Mouse (Mus musculus): ENCODE measurements around the gene Slc30a10.
A peak's percentile ranks its signal among the peaks of the same experiment; 100 is the strongest.

The Slc30a10 gene

DNA sequence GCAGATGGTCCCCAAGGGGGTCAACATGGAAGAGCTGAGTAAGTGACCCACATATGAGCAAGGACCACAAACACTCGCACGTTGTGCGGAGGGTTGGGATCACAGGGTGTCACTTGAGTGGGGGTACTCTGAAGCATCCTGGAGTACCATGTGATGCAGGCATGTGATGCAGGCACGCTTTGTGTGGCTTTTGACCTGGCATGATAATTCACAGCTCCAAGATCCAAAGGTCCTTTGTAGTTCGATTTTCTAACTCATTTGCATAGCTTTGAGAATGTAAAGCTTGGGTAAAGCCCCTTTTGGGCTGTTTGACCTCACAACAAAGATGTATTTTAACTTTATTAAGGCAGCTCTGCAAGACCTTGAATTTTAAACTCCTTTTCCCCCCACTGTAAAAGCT is 8.2 kb downstream of the Slc30a10 start:
- no peak for DNase-seq (ENCODE audit: low read depth, low spot score)

DNA sequence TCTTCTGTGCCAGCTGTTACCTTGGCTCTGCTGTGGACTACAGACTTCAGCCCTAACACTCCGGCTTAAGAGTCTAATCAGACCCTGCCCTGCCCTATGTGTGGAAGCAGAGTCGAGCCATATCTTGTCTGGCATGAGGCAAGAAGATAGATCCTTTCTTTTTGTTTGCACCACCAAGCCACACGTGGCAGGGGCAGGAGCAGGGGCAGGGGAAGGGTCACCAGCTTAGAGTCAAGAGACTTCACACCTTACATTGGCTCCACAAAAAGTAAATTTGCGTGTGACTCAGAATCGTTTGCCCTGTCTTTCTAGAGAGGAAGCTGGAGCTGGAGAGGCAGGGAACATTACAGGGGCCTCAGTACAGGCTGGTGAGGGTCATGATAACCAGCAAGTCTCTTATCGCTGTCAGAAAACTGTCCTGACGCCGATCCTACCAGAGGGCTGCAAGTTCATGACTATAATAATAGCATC is 14.9 kb downstream of the Slc30a10 start:
- no peak for DNase-seq (ENCODE audit: low read depth, low spot score)

DNA sequence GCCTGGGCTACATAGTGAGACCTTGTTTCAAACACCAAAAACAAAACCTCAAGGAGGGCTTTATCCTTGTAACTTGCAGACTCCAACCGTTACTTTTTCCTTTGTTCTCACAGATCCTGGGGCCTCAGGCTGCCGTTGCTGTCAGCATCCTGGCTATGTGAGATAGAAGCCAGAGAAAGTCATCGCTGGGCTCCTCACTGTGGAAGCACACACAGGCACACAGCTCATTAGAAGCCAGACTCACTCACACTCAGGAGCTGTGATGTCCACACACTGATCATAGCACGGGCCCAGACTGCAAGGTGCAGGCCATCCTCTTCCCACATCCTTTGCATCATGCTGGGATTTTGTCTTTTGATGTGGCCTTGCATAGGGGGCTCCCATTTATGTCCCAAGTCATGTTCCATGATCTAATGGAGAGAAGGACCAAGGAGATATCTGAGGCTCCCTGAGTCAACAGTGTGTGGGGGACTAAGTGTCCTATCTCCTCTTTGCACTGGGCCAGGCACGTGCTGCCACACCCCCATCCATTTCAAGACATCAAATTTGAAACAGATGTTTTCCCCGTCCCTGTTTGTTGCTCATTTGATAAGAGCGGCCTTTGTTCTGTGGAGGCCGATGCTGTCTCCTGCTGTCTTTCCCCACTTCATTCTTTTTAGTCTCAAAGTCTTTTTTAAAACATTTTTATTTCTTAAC is 17.5 kb downstream of the Slc30a10 start:
- no peak for DNase-seq (ENCODE audit: low read depth, low spot score)

DNA sequence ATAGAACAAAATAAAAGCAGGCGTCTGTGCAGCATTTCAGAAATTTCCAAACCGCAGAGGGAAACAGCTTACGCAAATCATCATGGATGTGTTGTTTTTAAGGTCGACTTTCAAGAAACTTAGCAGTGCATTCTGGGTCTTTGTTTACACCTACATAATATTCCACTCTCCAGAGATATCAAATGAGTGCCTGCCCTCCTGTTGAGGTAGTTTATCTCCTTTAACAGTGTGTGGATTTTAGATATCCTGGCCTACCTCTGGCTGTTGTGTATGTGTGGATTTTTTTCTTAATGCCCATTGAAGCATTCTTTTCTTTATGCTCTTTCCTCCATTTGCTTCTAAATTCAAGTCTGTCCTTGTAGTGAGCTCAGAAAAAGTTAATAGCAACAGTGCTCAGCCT is 18.1 kb downstream of the Slc30a10 start:
- no peak for DNase-seq (ENCODE audit: low read depth, low spot score)

DNA sequence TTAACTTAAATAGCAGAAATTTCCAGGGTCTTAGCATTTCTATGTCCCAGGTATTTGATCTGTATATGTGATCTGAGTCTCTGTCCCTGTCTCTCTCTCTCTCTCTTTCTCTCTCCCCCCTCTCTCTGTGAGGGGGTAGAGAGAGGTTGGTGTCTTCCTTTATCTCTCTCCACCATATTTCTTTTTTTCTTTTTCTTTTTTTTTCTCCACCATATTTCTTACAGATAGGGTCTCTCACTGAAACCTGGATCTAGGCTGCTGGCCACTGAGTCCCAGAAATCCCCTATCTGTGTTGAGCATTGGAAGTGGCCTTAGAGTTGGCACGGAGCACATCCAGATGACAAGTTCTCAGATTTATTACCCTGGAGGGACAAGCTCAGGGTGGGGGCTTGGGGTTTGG is 18.8 kb downstream of the Slc30a10 start:
- no peak for DNase-seq (ENCODE audit: low read depth, low spot score)

DNA sequence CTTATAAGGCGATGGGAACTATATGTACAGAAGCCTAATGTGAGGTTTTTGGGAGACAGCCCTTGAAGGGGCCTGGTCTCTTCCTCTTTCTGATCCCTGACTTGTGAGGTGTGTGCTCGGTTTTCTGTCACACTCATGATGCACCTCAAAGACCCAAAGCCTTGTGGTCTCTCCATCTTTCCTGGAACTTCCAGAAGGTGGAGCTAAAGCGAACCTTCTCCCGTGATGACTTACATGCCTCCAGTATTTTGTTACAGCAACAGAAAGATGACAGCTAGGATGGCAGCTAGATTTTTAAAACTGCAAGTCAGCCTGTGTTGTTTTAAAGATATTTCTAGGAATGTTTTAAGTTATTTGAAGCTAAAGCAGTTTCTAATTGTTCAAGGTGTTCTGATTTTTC is 25.2 kb downstream of the Slc30a10 start:
- no peak for DNase-seq (ENCODE audit: low read depth, low spot score)

DNA sequence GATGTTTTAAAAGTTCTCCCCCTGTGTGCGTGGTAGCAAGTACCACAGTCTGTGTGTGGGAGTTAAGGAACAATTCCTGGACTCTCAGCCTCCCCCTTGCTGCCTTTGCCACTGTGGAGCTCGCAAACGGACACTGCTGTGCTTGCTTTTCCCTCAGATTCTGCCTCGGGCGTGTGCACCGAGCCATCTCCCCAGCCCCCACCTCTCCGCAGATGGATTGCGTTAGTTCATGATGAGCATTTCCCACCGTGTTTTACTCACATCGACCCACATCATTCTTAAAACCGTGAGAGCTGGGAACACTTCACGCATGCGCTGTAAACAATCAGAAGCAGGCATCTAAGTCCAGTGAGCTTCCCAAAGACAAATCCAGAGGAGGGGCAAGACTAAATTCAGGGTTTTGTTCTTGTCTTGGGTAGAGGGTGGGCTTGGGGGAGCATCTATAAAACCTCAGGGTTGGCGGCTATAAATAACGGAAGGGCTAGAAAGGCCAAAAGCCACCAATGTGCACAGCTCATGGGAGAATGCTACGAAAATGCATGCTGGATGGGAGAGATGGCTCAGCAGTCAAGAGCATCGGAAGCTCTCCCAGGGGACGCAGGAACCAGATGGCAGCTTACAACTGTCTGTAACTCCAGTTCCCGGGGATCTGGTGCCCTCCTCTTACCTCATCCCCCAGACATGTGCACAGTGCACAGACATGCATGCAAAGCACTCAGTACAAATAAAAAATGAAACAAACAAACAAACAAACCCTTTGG is 27.5 kb downstream of the Slc30a10 start:
- DNase-seq (ENCODE audit: low read depth, low spot score), result peak; percentile 46

DNA sequence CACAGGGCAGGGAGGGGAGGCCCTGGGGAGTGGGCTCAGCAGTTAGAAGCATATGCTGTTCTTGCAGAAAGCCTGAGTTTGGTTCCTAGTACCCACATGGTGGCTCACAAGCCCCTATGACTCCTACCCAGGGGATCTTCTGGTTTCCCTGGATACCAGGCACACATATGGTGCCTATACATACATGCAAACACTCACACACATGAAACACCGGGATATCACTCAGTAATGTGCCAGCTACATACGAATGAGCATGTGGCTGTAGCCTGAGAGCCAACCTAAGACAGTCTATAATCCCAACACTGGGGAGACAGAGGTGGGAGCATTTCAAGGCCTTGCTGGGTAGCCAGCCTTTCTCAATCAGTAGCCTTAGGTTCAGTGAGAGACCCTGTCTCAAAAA is 28.1 kb downstream of the Slc30a10 start:
- no peak for DNase-seq (ENCODE audit: low read depth, low spot score)

DNA sequence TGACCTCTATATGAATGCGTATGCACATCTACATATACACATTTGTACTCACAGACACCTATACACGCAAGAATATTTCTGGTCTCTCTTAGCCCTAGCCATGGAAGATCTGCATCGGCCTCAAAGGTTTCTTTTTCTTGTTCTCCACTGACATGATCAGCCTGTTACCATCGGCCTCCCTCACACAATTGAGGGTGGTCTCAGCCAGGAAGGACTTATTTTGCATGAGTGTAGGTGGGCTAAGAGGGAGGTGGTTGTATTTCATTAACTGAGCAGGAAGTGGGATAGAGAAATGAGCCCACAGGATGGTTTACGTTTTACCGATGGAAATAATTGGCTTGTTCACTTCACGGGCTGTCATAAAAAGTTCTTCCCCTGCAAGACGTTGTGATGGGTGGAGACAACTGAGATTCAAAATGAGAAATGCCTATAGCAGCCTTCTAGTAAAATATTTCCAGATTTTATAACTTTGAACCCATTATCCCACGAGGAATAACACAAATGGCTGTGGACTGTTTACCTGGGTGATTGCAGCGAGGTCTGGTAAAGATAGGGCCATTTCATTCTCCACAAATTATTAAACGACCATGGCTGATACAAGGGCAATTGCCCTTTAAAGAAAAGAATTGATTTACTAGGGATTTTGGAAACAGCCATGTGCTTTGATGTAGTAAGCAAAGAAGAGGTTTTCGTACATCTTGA is 28.9 kb downstream of the Slc30a10 start:
- no peak for DNase-seq (ENCODE audit: low read depth, low spot score)

DNA sequence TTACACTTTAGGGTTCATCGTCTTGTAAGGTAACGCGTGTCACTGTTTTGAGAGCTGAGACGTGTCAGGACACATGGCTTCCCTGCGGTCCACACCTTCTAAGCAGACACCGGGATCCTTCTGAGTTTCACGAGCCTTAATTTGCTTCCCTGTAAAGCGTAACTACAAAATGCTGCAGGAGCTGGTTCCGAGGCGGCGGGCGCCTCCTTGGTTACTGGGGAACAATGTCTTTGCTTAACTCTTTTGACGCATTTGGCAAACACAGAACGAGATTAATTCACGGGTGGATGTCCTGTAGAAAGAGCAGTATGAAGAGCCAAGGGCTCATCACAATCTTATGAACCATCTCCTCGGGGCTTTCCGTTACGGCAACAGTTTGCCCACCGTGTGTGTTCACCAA is 29.6 kb downstream of the Slc30a10 start:
- no peak for DNase-seq (ENCODE audit: low read depth, low spot score)

DNA sequence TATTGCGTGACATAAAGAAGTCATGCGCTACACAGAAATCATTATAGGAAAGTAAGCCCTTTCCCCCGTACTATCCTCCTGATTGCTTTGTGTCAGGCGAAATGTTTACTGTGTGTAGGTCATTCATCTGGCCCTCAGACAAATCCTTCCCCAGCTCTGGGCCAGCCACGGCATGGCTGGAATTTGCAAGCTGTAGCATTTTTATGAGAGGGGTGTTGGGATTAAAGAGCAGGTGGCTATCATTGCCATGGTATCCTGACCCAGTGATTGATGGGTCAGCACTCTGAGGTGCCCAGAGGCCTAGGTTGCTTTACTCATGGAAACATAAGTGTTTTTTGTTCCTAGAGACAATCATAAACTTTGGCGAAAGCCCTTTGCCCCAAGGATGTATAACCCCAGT is 35.2 kb downstream of the Slc30a10 start:
- no peak for DNase-seq (ENCODE audit: low read depth, low spot score)

DNA sequence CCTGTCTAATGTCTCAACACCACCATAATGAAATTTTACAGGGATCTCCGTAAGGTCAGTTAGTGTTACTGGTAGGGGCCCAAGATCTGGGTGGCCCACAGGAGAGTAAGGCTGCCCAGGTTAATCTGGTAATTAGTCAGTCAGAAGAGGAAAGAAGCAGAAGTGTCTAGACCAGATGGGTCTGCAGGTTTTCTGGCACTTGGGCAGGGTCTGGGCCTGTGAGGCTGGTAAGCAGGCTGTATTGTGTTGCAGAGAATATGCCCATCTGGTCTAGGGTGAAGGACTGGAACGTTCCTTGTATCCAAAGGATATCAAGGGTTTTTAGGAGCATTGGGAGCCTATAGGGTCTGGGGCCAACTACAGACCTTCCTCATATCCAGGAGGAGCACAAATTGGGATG is 36.0 kb downstream of the Slc30a10 start:
- no peak for DNase-seq (ENCODE audit: low read depth, low spot score)

DNA sequence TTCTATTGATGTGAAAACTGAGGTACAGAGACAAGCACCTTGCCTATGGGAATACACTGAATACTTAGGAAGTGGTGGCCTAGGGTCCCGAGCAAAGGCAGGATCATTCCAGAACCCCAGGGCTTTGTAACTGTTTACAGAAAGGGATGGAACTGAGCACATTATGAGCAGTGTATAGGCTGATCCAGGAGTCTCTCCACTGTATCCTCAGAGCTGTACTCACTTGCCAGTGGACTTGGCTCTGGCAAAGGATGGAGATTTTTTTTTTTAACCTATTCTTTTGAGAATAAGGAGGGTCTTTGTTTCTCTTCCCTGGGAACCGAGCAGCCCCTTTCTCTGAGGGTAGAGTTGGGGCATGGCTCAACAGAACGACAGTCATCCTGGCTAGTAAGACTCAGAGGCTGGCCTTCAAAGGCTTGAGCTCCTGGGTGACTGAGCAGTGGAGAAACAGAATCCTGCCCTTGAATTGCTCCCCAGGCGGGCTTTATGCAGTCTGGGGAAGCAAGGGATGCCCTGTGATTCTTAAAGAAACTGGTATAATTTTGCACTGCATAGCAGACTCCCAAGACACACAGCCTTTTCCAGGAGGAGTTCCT is 38.9 kb downstream of the Slc30a10 start:
- no peak for DNase-seq (ENCODE audit: low read depth, low spot score)

DNA sequence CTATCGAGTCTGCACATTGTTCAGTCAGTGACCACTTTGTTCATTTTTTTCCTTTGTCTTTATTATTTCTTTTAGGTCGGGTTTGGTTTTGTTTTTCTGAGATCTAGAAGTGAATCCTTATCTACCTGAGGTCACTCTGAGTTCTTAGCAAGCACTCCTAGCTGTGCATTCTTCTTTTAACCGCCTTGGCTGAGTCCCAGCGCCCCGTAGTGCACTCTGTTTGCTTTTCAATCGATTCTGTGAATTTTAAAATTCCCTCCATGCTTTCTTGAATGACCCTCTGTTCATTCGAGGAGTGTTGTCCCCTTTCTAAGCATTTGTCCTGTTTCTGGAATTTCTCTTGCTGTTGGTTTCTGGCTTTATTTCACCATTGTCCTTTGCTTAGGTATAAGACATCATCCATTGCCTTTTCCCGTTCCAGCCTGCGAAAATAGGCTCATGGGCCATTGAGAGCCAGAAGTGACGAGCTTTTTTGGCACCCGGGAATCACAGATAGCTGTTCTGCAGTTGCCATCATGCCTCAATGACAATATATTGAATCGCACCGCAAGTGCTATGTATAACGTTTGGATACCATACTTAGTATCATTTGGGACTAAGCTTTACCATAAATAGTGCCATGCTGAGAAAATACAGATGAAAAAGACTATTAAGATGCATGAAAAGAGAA is 42.3 kb downstream of the Slc30a10 start:
- no peak for DNase-seq (ENCODE audit: low read depth, low spot score)

DNA sequence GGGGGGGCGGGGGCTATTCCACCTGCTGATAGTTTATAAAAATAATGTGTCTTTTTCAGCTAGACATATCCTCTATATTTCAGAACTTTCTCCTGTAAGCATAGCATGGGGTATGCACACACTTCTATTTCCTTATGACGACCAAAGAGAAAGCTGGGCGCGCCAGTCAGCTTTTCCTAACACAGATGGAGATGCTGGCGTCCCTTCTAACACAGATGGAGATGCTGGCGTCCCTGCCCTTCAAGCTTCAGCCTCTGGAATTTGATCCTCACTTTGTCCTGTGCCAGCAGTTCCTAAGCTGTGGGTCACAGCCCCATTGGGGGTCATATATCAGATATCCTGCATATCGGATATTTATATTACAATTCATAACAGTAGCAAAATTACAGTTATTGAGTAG is 46.0 kb downstream of the Slc30a10 start:
- DNase-seq (ENCODE audit: low read depth, low spot score), result no peak

DNA sequence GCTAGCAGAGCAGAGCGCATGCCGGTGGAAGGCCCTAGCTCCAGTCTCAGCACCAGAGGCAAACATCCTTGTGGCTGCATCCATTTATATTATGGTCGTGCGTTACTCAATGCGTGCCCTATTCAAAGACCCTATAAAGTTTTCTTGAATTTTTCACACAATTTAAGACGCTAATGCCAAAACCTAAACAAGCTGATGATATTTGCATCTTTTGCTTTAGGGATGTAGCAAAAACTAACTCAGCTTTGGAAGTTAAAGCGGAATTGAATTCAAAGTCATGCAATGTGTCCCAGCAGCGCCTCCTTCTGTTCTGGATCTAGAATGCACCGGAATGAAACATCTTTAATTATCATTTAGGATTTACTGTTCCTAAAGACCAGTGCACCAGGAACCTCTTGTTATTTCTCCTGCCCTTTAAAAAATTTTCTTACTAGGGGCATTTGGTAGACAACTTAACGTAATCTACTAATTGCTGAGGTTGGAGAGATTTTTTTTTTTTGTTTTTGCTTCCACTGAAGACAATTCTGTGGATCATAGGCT is 47.2 kb downstream of the Slc30a10 start:
- DNase-seq (ENCODE audit: low read depth, low spot score), result peak; percentile 47

DNA sequence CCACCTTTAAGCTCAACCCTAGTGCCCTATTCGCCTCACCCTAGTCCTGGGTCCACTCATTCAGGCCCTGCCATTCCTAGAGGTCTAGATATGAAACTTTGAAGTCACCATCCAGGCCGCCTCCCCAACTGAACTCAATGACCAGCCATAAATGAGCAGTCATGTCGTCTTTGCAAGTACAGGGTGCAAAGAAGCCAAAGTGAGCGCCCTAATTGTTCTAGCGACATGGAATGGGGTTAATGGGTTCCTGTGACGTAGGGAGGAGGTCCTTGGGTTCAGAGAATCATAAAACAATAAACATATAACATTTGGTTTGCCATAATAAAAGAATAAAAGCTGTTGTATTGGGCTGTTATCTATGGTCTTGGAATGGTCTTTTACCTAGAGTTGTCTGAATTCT is 47.9 kb downstream of the Slc30a10 start:
- DNase-seq (ENCODE audit: low read depth, low spot score), result no peak

DNA sequence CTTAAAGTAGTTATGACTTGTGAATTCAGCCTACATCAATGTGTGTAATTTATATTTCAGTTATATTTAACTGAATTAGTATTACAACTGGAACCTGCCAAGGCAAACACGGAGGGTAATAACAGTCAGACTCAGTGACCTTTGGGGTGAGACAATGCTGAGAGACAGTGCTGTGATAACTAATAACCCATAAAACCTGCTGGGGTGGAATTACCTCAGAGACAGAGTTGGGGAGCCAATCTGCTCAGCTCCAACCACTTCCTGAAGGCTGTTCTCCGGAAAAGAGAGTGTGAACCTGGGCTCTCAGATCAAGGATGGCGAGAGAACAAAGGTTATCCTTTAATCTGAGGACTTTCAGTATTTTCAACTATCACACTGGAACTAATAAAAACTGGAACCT is 54.4 kb downstream of the Slc30a10 start:
- DNase-seq (ENCODE audit: low read depth, low spot score), result no peak

DNA sequence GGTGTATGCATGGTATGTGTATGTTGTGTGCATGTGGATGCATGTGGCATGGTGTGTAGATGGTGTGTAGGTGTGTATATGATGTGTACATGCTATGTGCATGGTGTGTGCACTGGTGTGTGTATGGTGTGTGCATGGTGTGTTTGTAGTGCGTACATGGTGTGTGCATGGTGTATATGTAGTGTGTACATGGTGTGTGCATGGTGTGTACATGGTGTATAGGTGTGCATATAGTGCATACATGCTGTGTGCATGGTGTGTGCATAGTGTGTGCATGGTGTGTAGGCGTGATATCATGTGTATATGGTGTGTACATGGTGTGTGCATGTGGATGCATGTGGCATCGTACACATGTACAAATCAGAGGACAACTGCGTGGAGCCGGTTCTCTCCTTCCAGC is 56.7 kb downstream of the Slc30a10 start:
- no peak for DNase-seq (ENCODE audit: low read depth, low spot score)

DNA sequence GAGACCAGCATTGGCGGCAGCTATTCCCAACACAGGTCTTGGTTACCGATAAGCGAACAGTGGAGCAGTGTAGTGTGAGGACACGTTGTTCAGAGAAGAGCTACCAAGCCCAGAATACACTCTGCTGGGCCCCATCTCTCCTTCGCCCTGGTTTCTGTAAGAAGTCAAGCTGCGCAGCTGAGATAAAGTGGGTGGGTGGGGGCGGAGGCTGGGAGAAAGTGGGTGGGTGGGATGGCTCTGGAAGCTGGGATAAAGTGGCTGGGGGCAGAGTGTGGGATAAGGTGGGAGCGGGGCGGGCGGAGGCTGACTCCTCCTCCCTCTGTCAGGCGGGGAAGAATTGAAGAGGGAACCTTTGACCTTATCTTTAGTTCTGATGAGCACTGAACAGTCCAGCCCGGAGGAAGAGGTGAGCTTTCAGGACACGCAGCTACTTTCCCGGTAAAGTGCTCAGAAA is 60.9 kb downstream of the Slc30a10 start:
- peak; percentile 19 for DNase-seq (ENCODE audit: low read depth, low spot score)

DNA sequence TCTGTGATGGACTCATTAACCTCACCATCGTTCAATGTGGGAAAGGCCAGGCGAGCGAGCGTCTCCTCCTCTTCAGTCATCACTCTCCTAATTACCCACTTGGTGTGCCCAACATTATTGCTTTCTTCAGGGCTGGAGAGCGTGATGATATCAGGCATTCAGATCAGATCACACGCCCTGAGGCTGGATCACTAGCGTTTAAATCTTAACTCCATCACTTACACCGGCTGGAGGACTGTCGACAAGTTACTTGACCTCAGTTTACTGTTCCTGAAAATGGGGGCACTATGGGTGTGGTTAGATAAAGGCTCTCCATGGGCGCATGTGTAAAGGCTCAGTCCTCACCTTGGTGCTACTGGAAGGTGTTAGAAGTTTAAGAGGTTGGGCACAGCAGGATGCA is 61.4 kb downstream of the Slc30a10 start:
- DNase-seq (ENCODE audit: low read depth, low spot score), result no peak
